Mouse (Mus musculus) limb, embryonic 13.5 days (tissue): ENCODE data around the gene Tor1a. TPM values are rescaled to one million over a fixed set of nuclear protein-coding genes. Genes with fewer than 3 reads are reported as not detected.

ENCODE experiments used
- ATAC-seq: fragments of 200-750 bp; cut with Nextera tagmentation; 2 replicates; pipeline ENCODE4 v1.8.0; 2017; ENCODE audit warnings: low read depth, moderate number of reproducible peaks, moderate TSS enrichment; ENCODE audit not compliant: low FRiP score
- H3K27ac ChIP-seq: fragments of 300-500 bp; sonication (generic); 2 replicates; pipeline ENCODE4 v1.5.1; 2015; ENCODE audit warnings: inconsistent platforms, mild to moderate bottlenecking, moderate library complexity
- H3K27me3 ChIP-seq: fragments of 300-500 bp; sonication (generic); 2 replicates; pipeline ENCODE4 v1.6.1; 2015; ENCODE audit warnings: mild to moderate bottlenecking, inconsistent platforms
- H3K36me3 ChIP-seq: fragments of 300-500 bp; sonication (generic); 2 replicates; pipeline ENCODE4 v1.6.1; 2015; ENCODE audit warnings: inconsistent platforms, mild to moderate bottlenecking, moderate library complexity
- H3K4me1 ChIP-seq: fragments of 300-500 bp; sonication (generic); 2 replicates; pipeline ENCODE4 v1.6.1; 2015; ENCODE audit warnings: inconsistent platforms
- H3K4me2 ChIP-seq: fragments of 300-500 bp; sonication (generic); replicated peaks from 2 replicates; pipeline ENCODE4 v1.6.1; 2015; ENCODE audit warnings: inconsistent platforms, mild to moderate bottlenecking, moderate library complexity
- H3K4me3 ChIP-seq: fragments of 300-500 bp; sonication (generic); 2 replicates; pipeline ENCODE4 v1.5.1; 2015; ENCODE audit warnings: moderate library complexity, mild to moderate bottlenecking, inconsistent platforms
- H3K9ac ChIP-seq: fragments of 300-500 bp; sonication (generic); 2 replicates; pipeline ENCODE4 v1.6.1; 2015; ENCODE audit warnings: mild to moderate bottlenecking, inconsistent platforms
- H3K9me3 ChIP-seq: fragments of 300-500 bp; sonication (generic); 2 replicates; pipeline ENCODE4 v1.6.1; 2016; ENCODE audit warnings: inconsistent platforms
- WGBS: fragments of 180-500 bp; shearing (Covaris S2); methylation state at CpG from one replicate; pipeline ENCODE4 v1.1.7; 2015; 5-methylcytosine and 5-hydroxymethylcytosine counted together
- polyA plus RNA-seq: library from polyadenylated mRNA; unstranded; fragments of >200 nt; fragmentation: Nextera tagmentation; extraction: Ambion mirVana; gene quantifications from 2 replicates; pipeline ENCODE4 v1.2.1, GENCODE M21; 2015

Gene Tor1a
- polyA plus RNA-seq, 1 experiment from 2014 or later = 82.7 TPM

DNA sequence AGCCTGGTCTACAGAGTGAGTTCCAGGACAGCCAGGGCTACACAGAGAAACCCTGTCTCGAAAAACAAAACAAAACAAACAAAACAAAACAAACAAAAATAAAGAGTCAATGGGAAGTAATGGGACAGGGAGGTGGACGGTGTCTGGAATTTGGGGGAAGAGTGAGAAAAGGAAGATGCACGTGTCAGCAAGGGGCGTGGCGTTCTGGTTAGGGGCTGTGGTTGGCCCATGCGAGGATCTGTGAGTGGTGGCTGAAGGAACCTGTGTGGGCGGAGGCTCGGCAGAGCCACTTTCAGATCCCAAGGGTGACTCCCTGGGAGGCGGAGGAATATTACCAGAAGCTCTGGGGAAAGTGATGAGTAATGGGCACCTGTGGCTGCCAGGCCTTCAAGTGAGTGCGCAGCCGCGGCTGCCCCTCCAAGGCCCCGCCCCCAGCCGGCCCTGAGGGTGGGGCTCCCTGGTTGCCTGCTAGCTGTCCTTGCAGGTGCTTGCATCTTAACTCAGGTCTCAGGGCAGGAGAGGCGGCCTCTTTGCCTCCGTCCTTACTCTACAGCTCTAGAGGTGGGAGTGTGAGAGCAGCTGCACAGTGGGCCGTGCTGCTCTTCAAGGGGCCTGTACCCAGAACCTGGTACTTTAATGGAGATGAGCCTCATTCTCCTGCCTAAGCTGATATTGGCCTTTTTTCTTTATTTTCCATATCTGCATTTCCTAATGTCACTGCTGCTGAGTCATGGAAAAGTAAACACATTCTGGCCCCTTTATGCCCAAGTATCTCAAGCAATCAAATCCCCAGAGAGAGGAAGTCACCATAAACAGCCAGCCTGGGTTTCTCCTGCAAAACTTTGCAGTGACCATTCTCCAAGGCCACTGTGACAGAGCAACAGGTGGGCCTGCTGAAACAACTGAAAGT is 17.6 kb upstream of the Tor1a start:
- H3K9ac ChIP-seq = no peak overlapping the region; the same call in 1 of the 2 replicates
- H3K4me1 ChIP-seq = peaks cover 27% of the 10 kb centered on the region
- no peak overlapping the region for H3K27ac ChIP-seq
- no peaks in the 10 kb centered on the region for H3K27me3 ChIP-seq
- no peaks in the 10 kb centered on the region; the same call in 1 of the 2 replicates for H3K36me3 ChIP-seq
- 0 out of 2 replicates have a peak overlapping the region, but pooled peaks have one; percentile 7 for H3K4me2 ChIP-seq
- ATAC-seq = no peak
- H3K9me3 ChIP-seq = no peaks in the 10 kb centered on the region
- no peak overlapping the region for H3K4me3 ChIP-seq
- 22% methylated on average over 17 of the region's 17 CpGs for WGBS

DNA sequence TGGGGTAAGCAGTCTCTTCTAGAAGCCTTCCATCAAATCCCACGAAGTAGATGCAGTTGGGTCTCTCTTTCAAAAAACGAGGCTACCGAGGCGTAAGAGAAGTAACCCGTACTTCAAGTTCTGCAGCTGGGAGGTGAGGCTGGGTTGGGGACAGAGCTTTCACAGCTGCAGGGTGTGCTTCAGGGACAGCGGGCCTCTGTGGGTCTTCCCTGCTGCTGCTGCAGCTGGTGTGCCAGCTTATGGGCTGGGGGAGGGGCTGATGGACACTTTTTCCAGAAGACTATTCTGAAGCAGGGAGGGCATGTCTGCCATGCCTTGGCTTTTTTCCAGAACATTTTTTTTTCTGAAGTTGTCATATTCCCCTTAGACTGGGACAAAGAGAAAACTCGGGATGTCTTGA is 15.3 kb upstream of the Tor1a start:
- peaks cover 28% of the 10 kb centered on the region for H3K4me1 ChIP-seq
- 45% methylated on average over 7 of the region's 7 CpGs for WGBS
- no peaks in the 10 kb centered on the region for H3K9me3 ChIP-seq
- ATAC-seq = no peak
- H3K27ac ChIP-seq = no peak overlapping the region
- peak overlapping the region; percentile 86 for H3K4me2 ChIP-seq
- peak overlapping the region; percentile 86 for H3K4me3 ChIP-seq
- no peaks in the 10 kb centered on the region for H3K27me3 ChIP-seq
- H3K36me3 ChIP-seq = peaks cover 21% of the 10 kb centered on the region
- peak overlapping the region; percentile 81 for H3K9ac ChIP-seq

DNA sequence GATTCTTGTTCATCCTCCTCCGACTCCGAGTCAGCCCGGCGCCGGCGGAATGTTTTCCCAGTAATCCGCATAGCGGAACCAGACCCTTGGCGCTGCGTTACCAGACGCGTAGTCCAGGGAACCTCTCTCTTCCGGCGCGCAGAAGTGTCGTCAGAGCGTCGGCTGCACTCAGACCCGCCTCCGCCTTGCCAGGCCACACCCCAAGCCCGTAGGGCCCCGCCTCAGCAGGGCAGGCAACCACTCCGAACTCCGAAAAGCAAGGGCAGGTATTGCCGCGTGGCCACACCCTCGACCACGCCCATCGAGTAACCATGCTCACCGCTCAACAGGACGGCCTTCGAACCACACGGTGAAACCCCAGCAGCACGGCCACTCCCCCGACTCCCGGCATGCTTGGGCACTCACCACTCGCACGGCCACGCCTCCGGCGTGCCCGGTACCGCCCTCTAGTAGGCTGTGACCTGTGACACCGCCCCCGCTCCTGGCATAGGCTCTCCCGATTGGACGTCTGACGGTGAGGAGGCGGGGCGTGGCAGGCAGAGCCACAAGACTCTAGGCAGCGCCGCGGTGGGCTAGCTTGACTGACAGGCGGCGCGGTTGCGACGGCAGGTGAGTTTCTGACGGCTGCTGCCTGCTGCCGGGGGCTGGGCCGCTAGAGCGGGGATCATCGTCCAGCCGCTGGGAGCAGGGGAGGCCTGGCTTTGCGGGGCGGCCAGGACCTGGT is 14.2 kb upstream of the Tor1a start, which contains the start of the genes BC005624 and Usp20:
Gene BC005624 (minus strand): TSS at position 412 of the 724 bp plus-strand sequence.
Gene Usp20 (plus strand): TSS at position 490 of the 724 bp plus-strand sequence.
- 0 out of 2 replicates have a peak within 1 kb of the TSS, but pooled peaks have one; percentile 22 for H3K27ac ChIP-seq
- under 1% methylated on average over 66 of the region's 66 CpGs for WGBS

DNA sequence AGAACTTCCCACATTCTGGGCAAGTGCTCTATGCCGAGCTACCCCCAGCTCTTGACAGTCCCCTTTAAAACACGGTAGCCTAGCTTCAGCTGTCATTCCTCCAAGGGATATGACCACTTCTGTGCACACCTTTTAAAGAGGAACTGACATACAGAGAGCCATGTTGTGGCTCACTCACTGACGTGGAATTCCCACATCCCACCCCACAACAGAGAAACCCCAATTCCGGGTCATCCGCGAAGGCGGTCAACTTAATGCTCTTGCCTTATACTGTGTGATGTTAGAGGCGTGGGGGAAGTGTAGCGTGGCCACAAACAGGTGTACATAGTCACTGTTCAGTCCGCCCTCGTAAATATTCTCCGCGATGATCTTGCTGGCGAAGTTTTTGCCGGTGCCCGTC is 907 bp downstream of the Tor1a start:
- 14% methylated on average over 16 of the region's 16 CpGs for WGBS
- ATAC-seq = no peak

More for the DNA sequence above, 14.2 kb upstream of the Tor1a start, which contains the start of the genes BC005624 and Usp20:
- Histone ChIP-seq H3K4me2 (peak within 1 kb of the TSS; percentile 86), H3K27me3 (no peaks in the 10 kb centered on the region), H3K4me1 (peaks cover 28% of the 10 kb centered on the region), H3K4me3 (peak within 1 kb of the TSS; percentile 86), H3K36me3 (peaks cover 31% of the 10 kb centered on the region), H3K9ac (peak within 1 kb of the TSS; percentile 81), H3K9me3 (no peaks in the 10 kb centered on the region)
- ATAC-seq = peak; percentile 99

DNA sequence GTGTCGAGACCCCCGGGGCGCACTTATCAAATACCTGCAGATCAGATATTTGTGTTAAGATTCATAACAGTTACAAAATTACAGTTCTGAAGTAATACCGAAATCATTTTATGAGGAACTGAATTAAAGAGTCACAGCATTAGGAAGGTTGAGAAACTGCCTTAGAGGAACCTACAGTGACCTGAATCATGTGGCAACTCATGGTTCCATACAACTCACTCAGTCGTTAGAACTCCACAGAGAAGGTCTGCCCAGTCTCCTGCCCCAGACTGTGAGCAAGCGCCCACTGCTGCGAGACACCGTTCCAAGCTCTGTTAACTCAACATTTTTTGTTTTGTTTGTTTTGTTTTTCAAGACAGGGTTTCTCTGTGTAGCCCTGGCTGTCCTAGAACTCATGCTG is 2.1 kb downstream of the Tor1a start:
- no peak for ATAC-seq
- Histone ChIP-seq H3K4me1 (peaks cover 21% of the 10 kb centered on the region), H3K27ac (no peak overlapping the region), H3K27me3 (no peaks in the 10 kb centered on the region), H3K4me3 (no peak overlapping the region), H3K36me3 (peaks cover 61% of the 10 kb centered on the region), H3K9me3 (no peaks in the 10 kb centered on the region), H3K4me2 (peak overlapping the region; percentile 96; the same call in 1 of the 2 replicates), H3K9ac (no peak overlapping the region)
- WGBS = 90% methylated on average over 8 of the region's 8 CpGs

More for the DNA sequence above, 907 bp downstream of the Tor1a start:
- H3K4me3 ChIP-seq = peak overlapping the region; percentile 98
- peaks cover 21% of the 10 kb centered on the region for H3K4me1 ChIP-seq
- H3K36me3 ChIP-seq = peaks cover 57% of the 10 kb centered on the region
- H3K9ac ChIP-seq = peak overlapping the region; percentile 85
- H3K27me3 ChIP-seq = no peaks in the 10 kb centered on the region
- no peaks in the 10 kb centered on the region for H3K9me3 ChIP-seq
- H3K4me2 ChIP-seq = peak overlapping the region; percentile 96
- peak overlapping the region; percentile 44 for H3K27ac ChIP-seq

DNA sequence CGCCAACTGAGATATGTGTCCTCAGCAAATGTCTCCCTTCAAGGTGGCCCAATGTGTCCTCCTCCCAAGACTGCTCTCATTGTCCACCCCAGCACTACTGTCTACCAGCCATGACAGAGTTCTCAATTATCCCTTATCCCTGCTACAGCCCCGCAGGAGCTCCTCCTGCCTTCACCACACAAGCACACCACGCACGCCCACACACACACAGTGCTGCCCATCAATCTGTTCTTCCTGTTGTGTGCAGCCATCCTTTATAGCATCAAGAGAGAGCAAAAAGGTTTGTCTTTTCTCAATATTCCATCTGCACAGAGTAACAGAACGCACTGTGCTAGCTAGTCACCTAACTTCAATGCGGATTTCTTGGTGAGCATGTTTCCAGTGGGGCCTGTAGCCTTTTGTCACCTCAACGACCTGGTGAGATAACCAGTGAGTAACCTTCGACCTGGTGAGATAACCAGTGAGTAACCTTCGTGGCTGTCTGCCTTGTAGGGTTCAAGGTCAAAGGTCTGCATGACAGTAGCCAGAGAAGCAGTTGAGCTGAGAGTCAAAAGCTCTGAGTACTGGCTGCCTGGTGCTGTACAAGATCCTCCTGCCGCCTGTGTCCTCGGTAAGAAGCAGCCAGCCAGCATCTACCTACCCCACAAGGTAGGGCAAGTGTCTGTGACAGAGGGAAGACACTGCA is 5.0 kb downstream of the Tor1a start:
- peaks cover 85% of the 10 kb centered on the region for H3K36me3 ChIP-seq
- no peak overlapping the region for H3K9ac ChIP-seq
- no peaks in the 10 kb centered on the region for H3K9me3 ChIP-seq
- H3K4me3 ChIP-seq = no peak overlapping the region
- H3K27ac ChIP-seq = no peak overlapping the region
- H3K4me1 ChIP-seq = peaks cover 21% of the 10 kb centered on the region
- no peak for ATAC-seq
- no peaks in the 10 kb centered on the region for H3K27me3 ChIP-seq
- WGBS = 88% methylated on average over 11 of the region's 11 CpGs
- no peak overlapping the region for H3K4me2 ChIP-seq

DNA sequence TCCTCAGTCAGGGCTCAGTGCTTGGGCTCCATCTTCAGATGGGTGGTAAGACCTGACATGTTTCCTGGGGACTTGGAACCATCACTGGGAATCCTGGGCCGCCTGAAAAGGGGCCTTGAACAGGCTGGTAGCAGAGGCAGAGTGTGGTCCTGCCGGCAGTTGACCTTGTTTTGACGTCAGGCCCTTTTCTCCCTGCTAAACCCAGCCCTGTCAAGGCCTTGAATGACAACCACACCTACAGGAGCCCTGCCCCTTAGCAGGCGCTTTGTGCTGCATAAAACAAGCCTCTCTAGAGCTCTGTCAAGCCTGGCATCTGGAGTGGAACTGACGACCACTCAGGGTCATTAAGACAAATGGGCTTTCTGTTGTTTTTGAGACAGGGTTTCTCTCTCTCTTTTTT is 7.9 kb downstream of the Tor1a start:
- 46% methylated on average over 5 of the region's 5 CpGs for WGBS
- Histone ChIP-seq H3K4me3 (no peak overlapping the region), H3K27me3 (no peaks in the 10 kb centered on the region), H3K4me1 (peaks cover 6% of the 10 kb centered on the region), H3K36me3 (peaks cover 99% of the 10 kb centered on the region), H3K27ac (no peak overlapping the region), H3K9ac (no peak overlapping the region), H3K4me2 (no peak overlapping the region), H3K9me3 (no peaks in the 10 kb centered on the region)
- ATAC-seq = no peak

DNA sequence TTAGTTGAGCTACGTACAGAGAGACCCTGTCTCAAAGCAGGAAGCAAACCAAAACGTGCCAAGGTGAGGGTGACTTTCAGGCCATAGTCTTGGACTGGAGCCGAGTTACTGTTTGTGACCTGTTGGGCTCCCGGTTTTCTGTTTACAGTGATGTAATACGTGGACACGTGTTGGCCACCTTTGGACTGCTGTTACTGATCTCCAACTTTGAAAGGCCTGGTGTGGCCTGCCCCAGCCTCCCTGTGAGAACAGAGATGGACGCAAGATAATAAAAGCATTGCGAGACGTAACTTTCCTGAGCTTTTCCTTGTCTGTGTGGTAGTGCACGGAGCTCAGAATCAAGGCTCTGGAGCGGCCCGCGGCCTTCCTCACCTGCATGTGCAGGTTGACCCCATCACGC is 9.0 kb downstream of the Tor1a start:
- 91% methylated on average over 14 of the region's 14 CpGs for WGBS

DNA sequence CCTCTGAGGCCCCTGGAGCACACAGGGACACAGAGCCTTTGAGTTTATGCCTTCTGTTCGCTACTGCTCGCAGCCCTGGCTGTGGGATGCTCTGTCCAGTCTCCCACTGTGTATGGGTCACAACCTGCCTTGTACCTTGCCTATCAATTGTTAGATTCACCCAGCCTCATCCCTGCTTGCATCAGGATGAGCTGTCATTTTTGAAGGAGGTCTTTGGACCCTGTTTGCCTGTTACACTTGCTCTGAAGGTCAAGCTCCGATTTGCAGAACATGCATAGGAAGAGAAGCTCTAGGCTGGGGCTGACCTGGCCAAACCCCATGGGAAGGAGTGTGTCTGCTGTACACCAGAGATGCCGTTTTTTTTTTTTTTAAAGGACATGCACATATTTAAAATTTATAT is 10.2 kb downstream of the Tor1a start:
- WGBS = 86% methylated on average over 4 of the region's 4 CpGs
- Histone ChIP-seq H3K4me2 (no peak overlapping the region), H3K4me1 (peaks cover 21% of the 10 kb centered on the region), H3K36me3 (peaks cover 76% of the 10 kb centered on the region), H3K9me3 (no peaks in the 10 kb centered on the region), H3K9ac (no peak overlapping the region), H3K4me3 (no peak overlapping the region), H3K27me3 (no peaks in the 10 kb centered on the region), H3K27ac (no peak overlapping the region)
- no peak for ATAC-seq

More for the DNA sequence above, 9.0 kb downstream of the Tor1a start:
- peaks cover 88% of the 10 kb centered on the region for H3K36me3 ChIP-seq
- H3K4me1 ChIP-seq = peaks cover 17% of the 10 kb centered on the region
- H3K9me3 ChIP-seq = no peaks in the 10 kb centered on the region
- H3K27ac ChIP-seq = no peak overlapping the region
- no peak overlapping the region for H3K4me2 ChIP-seq
- no peak overlapping the region for H3K9ac ChIP-seq
- H3K4me3 ChIP-seq = no peak overlapping the region
- ATAC-seq = no peak
- no peaks in the 10 kb centered on the region for H3K27me3 ChIP-seq

DNA sequence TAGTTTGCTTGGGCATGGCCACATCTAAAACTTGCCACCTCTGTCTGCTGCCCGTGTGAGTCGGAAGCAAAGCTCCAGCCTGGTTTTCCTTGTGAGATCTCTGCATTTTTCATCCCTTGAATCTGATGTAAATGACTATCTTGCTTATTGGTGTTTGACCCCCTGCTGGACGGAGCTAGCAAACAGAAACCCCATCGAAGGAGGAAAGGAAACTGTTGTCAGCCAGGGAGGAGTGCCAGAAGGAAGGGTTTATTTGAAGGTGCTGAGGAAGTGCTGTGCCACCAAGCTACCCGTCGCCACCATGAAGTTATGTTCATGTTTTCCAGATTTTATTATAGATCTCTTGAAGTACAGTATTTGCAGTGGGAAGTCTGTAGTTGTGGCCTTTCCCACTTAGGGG is 12.9 kb downstream of the Tor1a start:
- WGBS = 70% methylated on average over 6 of the region's 6 CpGs
- peak overlapping the region; percentile 91 for H3K9ac ChIP-seq

DNA sequence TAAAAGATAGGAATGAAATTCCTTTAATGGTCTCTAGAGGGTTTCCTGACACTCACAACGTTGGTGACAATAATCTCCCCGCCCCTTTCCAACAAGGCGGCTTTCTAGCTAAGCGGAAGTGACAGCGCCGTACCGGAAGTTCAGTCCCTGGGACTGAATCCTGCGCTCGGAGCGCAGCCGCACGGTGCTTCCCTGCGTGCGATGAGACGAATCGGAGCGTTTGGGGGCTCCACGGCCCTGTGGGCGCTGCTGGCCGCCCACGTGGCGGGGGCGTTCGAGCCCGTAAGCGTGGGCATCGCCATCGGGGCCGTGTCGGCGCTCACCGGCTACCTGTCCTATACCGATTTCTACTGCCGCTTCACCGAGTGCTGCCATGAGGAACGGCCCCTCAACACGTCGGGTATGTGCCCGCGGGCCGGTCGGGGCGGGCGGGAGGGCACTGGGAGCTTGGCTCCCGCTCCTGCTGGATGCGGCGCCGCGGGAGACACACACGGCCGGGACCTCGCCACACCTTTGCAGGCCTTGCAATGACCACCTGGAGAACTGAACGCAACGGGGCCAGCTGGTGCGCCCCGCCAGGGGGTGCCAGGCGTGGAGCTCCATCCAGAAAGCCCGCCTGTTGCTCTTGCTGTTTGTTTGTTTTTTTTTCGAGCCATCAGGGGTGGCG is 14.8 kb downstream of the Tor1a start, which contains the start of gene Tor1b:
Gene Tor1b (plus strand): TSS at position 136 of the 667 bp plus-strand sequence.
- H3K9ac ChIP-seq = peak within 1 kb of the TSS; percentile 91
- H3K4me1 ChIP-seq = peaks cover 23% of the 10 kb centered on the region
- peak; percentile 88 for ATAC-seq
- peak within 1 kb of the TSS; percentile 92 for H3K4me2 ChIP-seq
- H3K36me3 ChIP-seq = peaks cover 31% of the 10 kb centered on the region
- no peaks in the 10 kb centered on the region for H3K9me3 ChIP-seq
- under 1% methylated on average over 60 of the region's 60 CpGs for WGBS
- no peaks in the 10 kb centered on the region for H3K27me3 ChIP-seq
- peak within 1 kb of the TSS; percentile 90 for H3K27ac ChIP-seq
- peak within 1 kb of the TSS; percentile 80 for H3K4me3 ChIP-seq

More for the DNA sequence above, 12.9 kb downstream of the Tor1a start:
- ATAC-seq = no peak
- peaks cover 50% of the 10 kb centered on the region for H3K36me3 ChIP-seq
- peak overlapping the region; percentile 92 for H3K4me2 ChIP-seq
- no peaks in the 10 kb centered on the region for H3K27me3 ChIP-seq
- peak overlapping the region; percentile 80 for H3K4me3 ChIP-seq
- H3K4me1 ChIP-seq = peaks cover 23% of the 10 kb centered on the region
- H3K27ac ChIP-seq = no peak overlapping the region
- no peaks in the 10 kb centered on the region for H3K9me3 ChIP-seq
